Mouse (Mus musculus) heart, adult 8-10 months (tissue): ENCODE measurements around the gene Camkmt. TPM values are rescaled to one million over a fixed set of nuclear protein-coding genes. Genes with fewer than 3 reads are reported as not detected.

Experiments used
- DNase-seq: peaks from one replicate; pipeline ENCODE4 v3.0.0; 2022; ENCODE audit warnings: low spot score
- total RNA-seq, 4 experiments: library from RNA; stranded (reverse); gene quantifications; 2 replicates each; pipeline ENCODE4 v1.2.4; 2022

Gene Camkmt
- total RNA-seq, 4 experiments from 2014 or later = 2.8 to 4.1 (median 3.2) TPM

DNA sequence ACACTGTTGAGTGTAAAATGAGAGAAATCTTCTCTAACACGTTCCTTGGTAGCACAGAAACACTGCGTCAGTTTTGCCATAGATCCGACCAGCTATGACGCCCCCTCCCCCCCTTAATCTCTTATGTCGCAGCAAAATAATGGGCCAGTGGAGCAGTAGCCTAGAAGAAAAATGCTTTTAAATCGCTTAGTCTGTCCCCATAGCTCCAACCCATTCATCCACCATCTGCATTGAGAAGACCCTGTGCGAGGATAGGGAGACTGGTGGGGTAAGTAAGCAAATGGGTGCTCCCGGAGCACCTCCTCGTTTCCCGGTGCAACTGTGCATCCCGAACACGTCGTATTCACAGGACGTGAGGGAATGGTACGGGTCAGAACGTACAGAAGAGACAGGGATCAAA, 731 bp upstream of the Camkmt start:
- no peak for DNase-seq

DNA sequence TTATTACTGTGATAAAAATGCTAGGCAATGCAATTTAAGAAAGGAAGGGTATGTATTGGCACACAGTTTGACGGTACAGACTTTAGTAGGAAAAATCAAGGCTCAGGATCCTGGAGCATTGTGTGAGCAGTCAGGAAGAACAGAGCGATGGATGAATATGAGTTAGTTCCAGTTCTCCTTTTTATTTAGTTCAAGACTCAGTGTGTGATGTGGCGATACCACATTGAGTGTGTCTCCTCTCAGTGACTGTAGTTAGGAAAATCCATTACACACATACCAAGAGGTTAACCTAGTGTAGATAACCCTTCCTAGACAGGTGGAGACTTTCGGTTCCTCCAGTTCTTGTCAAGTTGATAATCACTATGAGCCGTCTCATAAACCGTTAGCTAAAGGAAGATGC, 1.4 kb downstream of the Camkmt start:
- DNase-seq = no peak

DNA sequence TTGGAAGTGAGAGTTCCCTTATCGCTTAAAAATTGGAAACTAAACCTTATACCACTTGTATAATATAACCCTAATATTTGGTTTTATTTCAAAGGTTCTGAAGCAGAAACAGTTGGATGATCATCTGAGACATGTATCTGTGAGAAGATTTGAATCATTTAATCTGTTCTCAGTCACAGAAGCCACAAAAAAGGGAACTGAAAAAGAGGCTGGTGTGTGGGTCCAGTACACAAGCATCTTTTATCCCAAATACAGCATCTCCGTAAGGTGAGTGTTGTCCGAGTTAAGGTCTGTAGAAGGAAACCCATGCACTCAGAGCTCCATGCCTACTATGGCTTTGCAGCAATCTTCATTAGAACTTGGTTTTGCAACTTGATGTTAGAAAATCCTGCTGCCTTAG, 6.0 kb downstream of the Camkmt start:
- no peak for DNase-seq

DNA sequence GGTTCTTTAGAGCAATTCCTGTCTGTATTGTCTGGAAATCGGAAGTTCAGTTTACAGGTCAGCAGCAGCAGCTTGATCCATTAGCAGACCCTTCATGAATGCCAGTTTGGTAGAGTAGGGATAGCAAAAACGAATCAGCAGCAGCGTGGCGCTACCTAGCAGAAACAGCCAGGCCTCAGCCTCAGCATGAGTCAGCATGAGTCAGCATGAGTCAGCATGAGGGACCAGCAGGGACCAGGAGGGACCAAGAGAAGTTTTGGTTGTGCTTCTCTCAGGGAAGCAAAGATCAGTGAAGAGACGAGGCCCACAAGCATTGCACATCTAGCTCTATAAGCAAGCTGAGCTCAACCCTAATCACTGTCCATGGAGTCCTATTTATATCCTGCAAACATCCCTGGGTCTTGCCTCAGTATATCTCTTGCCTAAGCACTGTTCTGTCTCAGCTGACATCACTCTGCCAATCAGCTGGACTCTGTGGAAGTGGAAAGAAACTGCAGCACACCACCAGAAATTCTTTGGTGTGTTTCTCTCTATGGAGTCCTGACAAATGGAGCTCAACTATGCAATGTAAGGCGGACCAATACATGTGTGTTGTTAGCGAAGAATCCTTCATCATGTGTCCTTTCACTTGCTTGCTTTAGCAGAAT, 8.4 kb downstream of the Camkmt start:
- DNase-seq = no peak

DNA sequence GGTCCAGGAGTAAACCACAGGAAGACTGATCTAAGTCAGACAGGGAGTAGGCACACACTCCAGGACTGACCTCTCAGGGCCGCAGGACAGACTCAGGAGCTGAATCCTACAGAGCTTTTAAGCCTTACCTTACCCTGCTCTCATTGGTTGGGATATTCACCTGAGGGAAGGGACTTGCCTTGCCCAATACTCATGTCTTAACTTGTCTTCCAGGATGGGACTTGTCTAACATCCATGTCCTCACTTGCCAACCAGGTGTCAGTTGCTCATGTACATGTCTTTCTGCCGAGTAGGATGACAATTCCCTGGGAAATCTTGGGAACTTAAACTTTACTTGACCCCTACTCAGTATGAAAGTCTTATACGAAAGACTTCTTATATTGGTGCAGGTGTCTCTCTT, 9.9 kb downstream of the Camkmt start:
- DNase-seq = no peak

DNA sequence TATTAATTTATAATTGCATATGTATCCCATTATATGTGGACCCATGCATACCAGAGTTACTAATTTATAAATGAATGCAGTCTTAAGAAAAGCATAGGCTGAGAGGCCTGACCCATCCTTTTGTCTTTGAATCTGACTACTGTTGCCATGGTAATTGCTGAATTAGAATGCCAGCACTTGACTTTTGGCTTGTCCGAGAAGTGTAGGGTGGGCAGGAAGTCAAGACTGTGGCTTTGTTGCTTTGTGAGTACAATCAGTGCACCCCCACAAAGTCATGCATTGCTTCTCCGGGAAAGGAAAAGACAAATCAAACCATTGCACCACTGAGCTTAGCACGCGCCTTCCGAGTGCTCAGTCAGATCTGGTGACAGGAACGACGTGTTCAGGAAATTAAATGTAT, 11.4 kb downstream of the Camkmt start:
- no peak for DNase-seq

DNA sequence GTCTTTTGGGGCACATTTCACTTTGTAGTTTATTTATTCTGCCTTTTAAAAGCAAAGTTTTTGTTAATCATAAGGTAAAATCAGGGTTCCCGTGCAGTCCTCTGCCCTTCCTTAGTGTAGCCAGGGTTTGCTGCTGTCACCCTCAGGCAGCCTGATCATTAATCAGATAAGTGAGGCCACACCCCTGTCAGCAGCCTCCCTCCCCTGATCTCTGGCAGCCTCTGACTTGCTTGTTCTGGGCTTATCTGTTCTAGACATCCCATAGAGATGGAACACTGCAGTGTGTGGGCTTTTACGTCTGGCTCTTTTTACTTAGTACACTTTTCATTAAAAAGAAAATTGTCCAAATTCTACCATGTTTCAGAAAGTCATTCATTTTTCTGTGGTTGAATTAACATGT, 13.0 kb downstream of the Camkmt start:
- DNase-seq = no peak

DNA sequence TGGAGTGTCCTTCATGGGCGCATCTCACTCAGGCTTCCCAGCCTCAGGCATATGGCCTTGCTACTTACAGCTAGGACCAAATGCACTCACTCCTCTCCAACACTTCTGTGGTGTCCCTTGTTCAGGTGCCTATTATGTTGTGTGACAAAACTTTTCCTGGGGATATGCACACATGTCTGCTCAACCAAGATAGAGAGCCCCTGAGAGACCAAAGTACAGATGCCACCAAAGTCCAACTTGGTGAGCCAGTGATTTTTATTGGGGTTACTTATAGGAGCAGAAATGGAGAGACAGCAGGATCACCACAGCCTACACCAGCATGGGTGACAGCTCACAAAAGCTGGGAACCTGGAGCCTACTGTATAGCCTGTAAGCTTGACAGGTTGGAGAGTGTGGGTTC, 20.3 kb downstream of the Camkmt start:
- DNase-seq = no peak

DNA sequence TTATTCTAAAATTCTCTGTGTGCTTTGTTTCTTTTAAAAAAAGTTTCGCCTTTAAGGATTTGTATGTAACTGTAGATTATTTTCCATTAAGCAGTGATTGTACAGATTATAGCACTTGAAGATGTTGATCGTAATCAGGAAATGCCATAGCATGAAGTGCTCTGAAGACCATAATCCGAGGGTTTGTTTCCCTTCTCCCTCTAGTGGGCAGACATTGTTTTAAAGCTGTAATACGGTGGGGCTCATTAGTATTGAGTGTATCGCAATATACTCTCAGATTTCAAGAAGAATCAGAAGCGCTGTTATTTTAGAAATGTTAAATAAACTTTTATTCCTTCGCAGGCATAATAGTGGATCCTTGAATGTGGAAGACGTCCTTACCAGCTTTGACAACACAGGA, 23.1 kb downstream of the Camkmt start:
- DNase-seq = no peak

DNA sequence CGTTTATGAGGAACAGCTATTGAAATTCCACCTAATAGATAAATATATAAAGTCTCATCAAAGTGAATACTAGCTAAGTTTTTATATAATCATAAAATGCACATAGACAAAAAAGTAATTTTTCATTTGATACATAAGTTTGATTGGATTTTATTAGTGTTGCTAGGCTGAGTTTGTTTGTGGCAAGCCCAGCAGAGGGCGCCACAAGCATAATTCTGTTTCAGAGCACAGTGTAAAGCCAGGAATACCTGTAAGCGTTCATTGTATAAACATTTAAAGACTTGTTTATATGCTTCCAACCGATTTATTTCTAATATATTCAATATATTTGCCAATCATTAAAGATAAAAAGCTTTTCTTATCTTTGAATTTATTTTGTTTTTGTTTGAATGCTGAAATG, 26.3 kb downstream of the Camkmt start:
- DNase-seq = peak; percentile 26

DNA sequence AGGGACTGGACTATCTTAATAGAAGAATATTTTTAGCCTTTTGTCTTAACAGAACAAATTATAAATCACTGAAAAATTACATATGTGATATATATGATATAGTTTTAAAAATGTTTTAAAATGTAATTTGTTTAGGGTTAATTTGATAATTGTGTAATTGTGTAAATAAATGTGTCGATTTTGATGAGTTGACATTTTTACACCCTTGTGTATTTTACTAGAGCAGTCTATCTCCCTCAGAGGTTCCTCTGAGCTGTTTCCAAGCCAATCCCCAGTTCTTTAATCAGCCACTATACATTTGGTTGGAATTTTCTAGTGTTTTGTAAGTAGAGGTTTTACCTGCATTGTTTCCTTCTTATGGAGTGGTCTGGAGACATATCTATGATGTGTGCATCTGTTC, 48.0 kb downstream of the Camkmt start:
- DNase-seq = no peak

DNA sequence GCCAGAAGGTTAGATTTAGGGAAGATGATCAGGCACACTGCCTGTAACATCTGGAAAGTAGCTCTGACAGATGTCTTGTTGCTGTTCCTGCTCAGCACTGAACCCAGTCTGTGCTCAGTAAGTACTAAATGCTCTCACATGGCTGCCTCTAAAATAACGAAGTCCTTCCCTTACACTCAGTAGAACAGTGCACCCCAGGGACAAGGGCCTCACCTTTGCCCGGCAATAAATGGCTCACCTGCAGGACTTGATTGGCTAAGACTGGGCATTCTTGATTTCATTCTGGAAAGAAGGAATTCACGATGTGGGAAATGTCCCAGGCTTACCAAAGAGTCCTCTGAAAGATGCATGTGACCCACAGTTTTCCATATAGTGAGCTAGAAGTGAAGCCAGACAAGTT, 51.3 kb downstream of the Camkmt start:
- DNase-seq = no peak

DNA sequence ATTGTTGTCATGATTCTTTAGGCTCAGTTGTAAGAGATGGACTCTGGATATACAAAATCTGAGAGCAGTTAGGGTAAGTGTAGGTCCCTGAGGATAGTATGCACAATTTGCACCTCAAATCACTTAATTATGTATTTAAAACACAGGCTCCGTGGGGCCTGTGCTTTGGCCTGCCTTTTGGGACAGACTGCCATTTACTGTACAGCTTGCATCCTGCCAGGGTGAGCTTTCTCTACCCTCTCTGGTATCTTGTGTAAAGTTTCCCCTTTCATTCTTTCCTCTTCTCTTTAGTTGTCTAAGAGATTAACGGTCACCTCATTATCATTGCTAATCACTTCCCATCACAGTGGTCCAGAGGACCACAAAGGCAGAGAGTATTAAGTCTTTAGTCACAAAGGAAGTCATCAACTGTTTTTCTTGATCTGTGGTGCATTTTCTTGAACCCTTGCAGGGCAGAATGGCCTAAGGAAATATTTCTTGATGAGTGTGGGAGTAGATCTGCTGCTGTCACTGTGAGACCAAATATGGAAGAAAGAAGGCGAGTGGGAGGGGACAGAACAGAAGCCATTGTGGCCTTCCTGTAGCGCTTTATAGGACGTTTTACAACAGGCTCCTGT, 52.3 kb downstream of the Camkmt start:
- no peak for DNase-seq

DNA sequence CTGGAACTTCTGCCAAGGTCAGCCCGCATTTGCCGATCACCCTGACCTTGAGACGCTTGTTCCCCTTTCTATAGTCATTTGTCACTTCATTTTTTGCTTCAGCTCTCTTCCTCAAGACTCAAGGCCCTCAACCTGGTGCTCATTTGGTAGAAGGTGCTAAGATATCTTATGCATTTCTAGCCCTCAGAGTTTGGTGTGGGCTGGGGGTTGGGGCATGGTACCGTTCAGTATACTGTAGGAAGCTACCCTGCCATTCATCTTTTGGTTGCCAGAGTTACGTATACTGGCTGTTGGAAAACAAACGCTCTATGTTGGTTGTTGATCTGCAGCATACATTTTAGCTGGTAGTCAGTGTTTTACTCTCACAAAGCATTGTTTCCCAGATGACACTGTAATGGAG, 53.8 kb downstream of the Camkmt start:
- no peak for DNase-seq

DNA sequence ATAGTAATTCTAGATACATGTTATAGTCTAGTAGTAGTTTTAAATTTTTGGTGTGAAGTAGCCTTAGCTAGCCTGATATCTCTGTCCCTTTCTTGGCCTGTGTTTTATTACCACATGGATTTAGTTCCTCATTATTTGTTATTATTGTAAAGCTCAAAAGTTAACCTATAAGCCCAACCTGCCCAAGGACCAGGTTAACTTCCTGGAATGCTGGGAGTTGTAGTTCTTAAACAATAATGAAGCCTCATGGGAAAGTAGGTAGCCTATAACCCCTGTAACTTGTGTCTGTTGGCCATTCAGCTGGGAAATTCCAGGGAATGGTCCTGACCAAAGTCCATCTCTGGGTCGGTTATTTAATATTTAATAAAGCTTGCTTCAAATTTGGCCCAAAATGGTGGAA, 58.0 kb downstream of the Camkmt start:
- no peak for DNase-seq

DNA sequence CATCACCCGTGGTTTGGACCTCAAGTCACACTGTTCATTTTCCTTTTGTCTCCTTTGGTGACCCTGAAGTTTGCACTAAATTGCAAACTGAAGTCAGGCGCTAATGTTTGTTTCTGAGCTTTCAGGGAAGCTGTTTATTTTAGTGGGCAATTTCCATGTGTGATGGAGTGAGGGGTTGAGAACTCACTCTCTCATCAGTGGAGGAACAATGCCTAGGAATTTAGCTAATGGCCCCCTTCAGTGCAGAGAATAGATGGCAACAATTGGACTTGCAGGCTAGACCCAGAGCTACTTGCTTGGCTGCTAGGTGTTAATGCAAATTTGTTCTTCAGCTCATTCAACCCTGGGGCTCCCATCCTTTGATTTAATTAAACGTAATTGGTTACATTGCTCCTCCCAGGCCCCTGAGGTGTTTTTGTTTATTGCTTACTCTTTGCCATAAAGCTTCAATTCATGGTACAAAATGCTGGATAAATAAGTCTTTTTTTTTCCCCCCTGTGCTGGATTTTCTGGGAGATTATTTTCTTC, 58.9 kb downstream of the Camkmt start:
- DNase-seq = no peak

DNA sequence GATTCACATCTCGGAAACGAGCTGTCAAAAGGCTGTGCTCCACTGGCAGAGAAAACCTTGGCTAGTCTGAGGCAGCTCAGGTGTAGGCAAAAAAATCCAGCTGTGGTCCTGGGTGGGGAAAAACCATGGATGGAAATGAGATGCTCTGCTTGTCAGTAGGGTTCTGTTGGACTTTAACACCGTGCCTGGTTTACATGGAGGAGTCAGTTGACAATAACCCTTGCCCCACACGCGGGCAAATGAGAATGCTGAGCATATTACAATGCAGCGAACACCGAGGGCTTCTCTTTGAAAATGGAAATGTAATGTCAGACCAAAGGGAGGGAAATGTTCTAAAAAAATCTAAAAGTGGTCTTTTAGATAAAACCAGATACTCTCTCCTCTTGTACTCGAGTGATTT, 60.9 kb downstream of the Camkmt start:
- DNase-seq = no peak

DNA sequence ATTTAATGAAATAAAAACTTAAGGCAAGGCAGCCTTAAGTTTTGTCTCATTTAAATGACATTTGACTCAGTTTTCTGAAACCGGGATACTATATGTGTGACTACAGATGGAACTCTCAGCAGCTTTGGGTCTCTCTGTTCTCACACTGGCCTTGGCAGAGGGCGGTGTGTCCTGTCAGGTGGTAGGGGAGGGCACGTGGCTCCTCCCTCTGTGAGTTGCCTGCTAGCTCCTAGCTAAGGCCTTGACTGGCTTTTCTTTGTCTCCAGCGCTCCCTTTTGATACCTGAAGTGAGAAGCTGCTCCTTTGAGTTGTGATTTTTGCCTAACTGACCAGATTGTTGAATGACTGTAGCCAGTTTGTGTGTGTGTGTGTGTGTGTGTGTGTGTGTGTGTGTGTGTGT, 67.8 kb downstream of the Camkmt start:
- no peak for DNase-seq

DNA sequence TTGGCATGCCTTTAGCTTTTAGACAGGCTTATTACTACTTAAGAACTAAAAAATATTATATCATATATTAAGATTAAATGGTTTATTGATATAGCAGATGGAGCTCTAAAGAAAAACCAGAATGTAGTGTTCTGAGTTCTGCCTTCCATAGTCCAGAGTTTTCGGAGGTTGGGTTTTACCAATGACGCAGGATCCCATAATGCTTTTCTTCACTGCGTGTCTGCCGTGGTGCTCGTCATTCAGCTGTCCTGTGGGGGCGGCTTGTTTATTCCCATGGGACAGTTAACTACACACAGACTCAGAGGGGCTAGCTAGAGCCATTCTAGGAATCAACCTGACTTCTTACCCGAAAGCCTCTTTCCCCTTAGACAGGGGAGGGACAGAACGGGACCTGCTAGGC, 69.2 kb downstream of the Camkmt start:
- no peak for DNase-seq

DNA sequence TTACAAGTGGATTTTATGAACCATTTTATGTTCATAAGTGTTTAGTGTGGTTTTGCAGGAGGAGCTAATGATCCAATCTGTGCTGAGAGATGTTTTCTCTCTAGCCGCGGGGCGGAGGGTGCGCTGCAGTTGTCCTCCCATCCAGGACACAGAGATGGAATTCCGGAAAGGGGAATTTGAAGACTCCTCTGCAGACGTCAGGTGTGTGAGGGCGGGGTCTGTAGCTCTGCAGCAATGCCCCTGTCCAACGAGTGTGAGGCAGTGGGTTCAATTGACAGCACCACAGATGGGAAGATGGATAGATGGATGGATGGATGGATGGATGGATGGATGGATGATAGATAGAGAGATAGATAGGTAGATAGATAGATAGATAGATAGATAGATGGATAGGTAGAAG, 70.4 kb downstream of the Camkmt start:
- DNase-seq = no peak

DNA sequence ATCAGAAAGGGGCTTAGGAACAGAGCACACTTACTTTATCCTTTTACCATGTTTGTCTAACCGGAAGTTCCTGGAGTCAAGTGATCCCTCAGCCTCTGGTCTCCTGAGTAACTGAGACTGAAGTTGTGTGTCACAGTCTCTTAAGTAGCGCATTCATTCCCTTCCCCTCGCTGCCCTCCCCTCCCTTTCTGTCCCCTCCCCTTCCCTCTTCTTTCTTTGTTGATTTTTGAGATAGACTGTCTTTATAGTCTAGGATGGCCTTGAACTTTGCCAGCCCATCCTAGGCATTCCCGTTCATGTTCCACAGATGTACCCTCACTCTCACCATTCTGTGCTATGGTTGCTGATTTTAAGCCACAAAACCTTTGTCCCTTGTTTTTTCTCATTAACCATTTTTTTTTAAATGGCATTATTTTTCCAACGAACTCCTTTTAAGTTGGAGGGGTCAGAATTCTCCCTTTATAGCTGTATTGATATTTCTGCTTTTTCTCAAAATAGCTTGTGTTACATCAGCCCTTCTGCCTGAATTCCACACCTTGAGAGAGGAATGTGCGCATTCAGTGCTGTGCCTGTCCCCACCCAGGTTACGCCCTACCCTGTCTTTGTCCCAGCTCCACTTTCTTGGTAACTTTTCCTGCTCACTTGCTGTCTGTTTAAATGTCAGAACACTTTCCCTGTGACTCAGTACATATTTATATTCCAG, 72.4 kb downstream of the Camkmt start:
- no peak for DNase-seq

DNA sequence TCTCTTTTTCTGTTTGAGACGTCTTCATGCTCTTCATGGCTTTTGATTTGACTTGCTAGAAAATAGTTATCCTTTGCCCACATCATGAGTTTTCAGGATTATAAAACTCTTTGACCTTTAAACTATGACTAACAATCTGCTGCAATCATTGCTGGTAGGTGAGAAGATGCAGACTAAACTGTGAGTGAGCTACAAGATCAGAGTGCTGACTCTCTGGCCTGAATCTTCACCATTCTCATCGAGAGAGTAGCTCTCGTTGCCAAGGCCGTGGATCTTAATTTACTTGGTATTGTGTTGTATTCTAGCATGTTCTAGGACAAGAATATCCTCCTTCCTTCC, 72.9 kb downstream of the Camkmt start:
- no peak for DNase-seq

DNA sequence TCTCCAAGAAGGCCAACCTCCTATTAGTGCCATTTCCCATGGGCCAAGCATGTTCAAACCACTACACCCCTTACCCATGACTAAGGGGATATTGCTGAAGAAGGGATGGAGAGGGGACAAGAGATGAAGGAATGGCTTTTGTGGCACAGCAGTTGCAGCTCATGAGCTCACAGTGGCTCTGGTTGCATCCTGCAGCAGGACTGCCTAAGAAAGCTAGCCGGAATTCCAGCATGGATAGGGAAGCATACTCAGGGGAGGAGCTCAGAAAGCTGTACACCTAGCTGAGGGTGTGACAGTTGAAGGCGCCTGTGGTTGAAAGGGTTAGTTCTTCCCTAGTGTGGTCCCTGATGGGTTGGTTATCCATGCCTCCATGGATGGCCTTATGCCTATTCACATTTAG, 78.4 kb downstream of the Camkmt start:
- no peak for DNase-seq
